Mouse (Mus musculus) lung, embryonic 14.5 days (tissue): Measurements from ENCODE around the gene Bcas3. TPM values are rescaled to one million over a fixed set of nuclear protein-coding genes. Genes with fewer than 3 reads are reported as not detected.
A peak's percentile ranks its signal among the peaks of the same experiment; 100 is the strongest.

Source experiments
- ATAC-seq: fragments of 200-750 bp; cut with Nextera tagmentation; 2 replicates; pipeline ENCODE4 v1.8.0; 2017; ENCODE audit warnings: mild to moderate bottlenecking, moderate TSS enrichment, moderate library complexity; ENCODE audit not compliant: insufficient read depth
- DNase-seq: peaks from one replicate; pipeline ENCODE4 v3.0.0-alpha.2; 2015
- H3K27ac ChIP-seq: fragments of 300-500 bp; sonication (generic); 2 replicates; pipeline ENCODE4 v1.5.1; 2014; ENCODE audit warnings: low read depth, mild to moderate bottlenecking, moderate library complexity
- H3K27me3 ChIP-seq: fragments of 300-500 bp; sonication (generic); 2 replicates; pipeline ENCODE4 v1.6.1; 2014; ENCODE audit warnings: low read length, control low read depth; ENCODE audit not compliant: insufficient read depth
- H3K36me3 ChIP-seq: fragments of 300-500 bp; sonication (generic); 2 replicates; pipeline ENCODE4 v1.6.1; 2014; ENCODE audit warnings: control low read depth; ENCODE audit not compliant: insufficient read depth
- H3K4me1 ChIP-seq: fragments of 300-500 bp; sonication (generic); 2 replicates; pipeline ENCODE4 v1.6.1; 2014; ENCODE audit warnings: antibody characterized with exemption, control low read depth; ENCODE audit not compliant: insufficient read depth
- H3K4me2 ChIP-seq: fragments of 300-500 bp; sonication (generic); 2 replicates; pipeline ENCODE4 v1.6.1; 2014; ENCODE audit warnings: mild to moderate bottlenecking
- H3K4me3 ChIP-seq: fragments of 300-500 bp; sonication (generic); 2 replicates; pipeline ENCODE4 v1.5.1; 2014; ENCODE audit warnings: low read depth, low read length
- H3K9ac ChIP-seq: fragments of 300-500 bp; sonication (generic); 2 replicates; pipeline ENCODE4 v1.6.1; 2014
- H3K9me3 ChIP-seq: fragments of 300-500 bp; sonication (generic); 2 replicates; pipeline ENCODE4 v1.6.1; 2016; ENCODE audit warnings: low read depth, low read length, control low read depth
- CTCF ChIP-seq: IDR thresholded peaks from 2 replicates; pipeline ENCODE4 v1.5.1; 2016; ENCODE audit warnings: antibody characterized with exemption, low read depth
- WGBS: fragments of 180-500 bp; shearing (Covaris S2); extraction: QIAGEN DNeasy Blood & Tissue Kit; methylation state at CpG from one replicate; pipeline ENCODE4 v1.1.7; 2014; 5-methylcytosine and 5-hydroxymethylcytosine counted together
- polyA plus RNA-seq: library from polyadenylated mRNA; unstranded; fragments of >200 nt; fragmentation: Nextera tagmentation; extraction: Ambion mirVana; gene quantifications from 2 replicates; pipeline ENCODE4 v1.2.1, GENCODE M21; 2014

The Bcas3 gene
- polyA plus RNA-seq, 1 experiment from 2014 or later, result 35.0 TPM

- no peaks in the 10 kb centered on the region for H3K36me3 ChIP-seq
- H3K4me3 ChIP-seq, result no peak overlapping the region
- ATAC-seq, result no peak
- peak overlapping the region; percentile 45 for H3K4me2 ChIP-seq
- H3K9me3 ChIP-seq, result no peaks in the 10 kb centered on the region
- TF ChIP-seq CTCF, result no peak
- no peak overlapping the region; the same call in 1 of the 2 replicates for H3K9ac ChIP-seq
- H3K4me1 ChIP-seq, result peaks cover 36% of the 10 kb centered on the region
- H3K27ac ChIP-seq, result peak overlapping the region; percentile 90
- peak; percentile 34 for DNase-seq
- no peaks in the 10 kb centered on the region for H3K27me3 ChIP-seq
- 45% methylated on average over 6 of the region's 6 CpGs for WGBS
These were observed 421.7 kb downstream of the Bcas3 start for GRCm38 (mm10) chr11:85774707-85775106.

GRCm38 (mm10) chr11:85775492-85775891 lies 422.5 kb downstream of the Bcas3 start:
- DNase-seq (peak; percentile 94), ATAC-seq (peak; percentile 88)
- H3K27ac ChIP-seq, result peak overlapping the region; percentile 90
- H3K4me3 ChIP-seq, result no peak overlapping the region
- H3K27me3 ChIP-seq, result no peaks in the 10 kb centered on the region
- WGBS, result 6% methylated on average over 7 of the region's 7 CpGs
- no peak overlapping the region for H3K9ac ChIP-seq
- TF ChIP-seq CTCF, result no peak
- H3K4me1 ChIP-seq, result peaks cover 37% of the 10 kb centered on the region
- H3K9me3 ChIP-seq, result no peaks in the 10 kb centered on the region
- H3K4me2 ChIP-seq, result peak overlapping the region; percentile 45
- H3K36me3 ChIP-seq, result no peaks in the 10 kb centered on the region

- WGBS, result 47% methylated on average over 7 of the region's 7 CpGs
- no peaks in the 10 kb centered on the region for H3K9me3 ChIP-seq
- no peak for ATAC-seq
These were observed 423.9 kb downstream of the Bcas3 start for GRCm38 (mm10) chr11:85776861-85777360.

DNA sequence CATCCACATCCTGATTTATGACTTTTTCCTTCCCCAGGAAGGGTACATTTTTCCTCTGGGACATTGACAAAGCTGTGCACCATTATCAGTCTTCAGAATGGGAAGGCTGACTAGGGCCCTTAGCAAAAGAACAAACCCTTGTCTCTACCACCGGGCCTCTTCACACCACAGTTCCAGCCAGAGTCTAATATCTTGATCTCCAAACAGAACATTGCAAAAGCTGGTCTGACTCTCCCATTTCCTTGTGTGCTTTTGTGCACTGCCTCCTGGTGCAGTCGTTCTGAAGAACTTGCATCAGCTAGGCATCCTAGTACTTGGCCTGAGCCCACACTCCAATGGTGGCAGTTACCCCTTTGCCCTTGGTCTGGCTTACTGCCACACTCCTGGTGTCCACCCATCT lies 425.0 kb downstream of the Bcas3 start:
- no peaks in the 10 kb centered on the region for H3K9me3 ChIP-seq
- H3K4me1 ChIP-seq, result peaks cover 40% of the 10 kb centered on the region
- ATAC-seq, result no peak
- TF ChIP-seq CTCF, result no peak
- H3K27me3 ChIP-seq, result no peaks in the 10 kb centered on the region
- H3K4me3 ChIP-seq, result no peak overlapping the region
- no peak overlapping the region for H3K4me2 ChIP-seq
- no peaks in the 10 kb centered on the region for H3K36me3 ChIP-seq
- WGBS, result 53% methylated on average over 2 of the region's 2 CpGs
- no peak for DNase-seq
- H3K27ac ChIP-seq, result peak overlapping the region; percentile 68
- H3K9ac ChIP-seq, result no peak overlapping the region

More at GRCm38 (mm10) chr11:85776861-85777360, 423.9 kb downstream of the Bcas3 start:
- no peak overlapping the region for H3K4me2 ChIP-seq
- H3K4me3 ChIP-seq, result no peak overlapping the region
- DNase-seq, result no peak
- H3K4me1 ChIP-seq, result peaks cover 40% of the 10 kb centered on the region
- H3K27ac ChIP-seq, result peak overlapping the region; percentile 90
- no peak for TF ChIP-seq CTCF
- no peaks in the 10 kb centered on the region for H3K27me3 ChIP-seq
- no peaks in the 10 kb centered on the region for H3K36me3 ChIP-seq
- no peak overlapping the region for H3K9ac ChIP-seq

- H3K4me1 ChIP-seq, result peaks cover 31% of the 10 kb centered on the region
- no peaks in the 10 kb centered on the region for H3K27me3 ChIP-seq
- no peaks in the 10 kb centered on the region for H3K36me3 ChIP-seq
- H3K27ac ChIP-seq, result peak overlapping the region; percentile 40; the same call in 1 of the 2 replicates
- no peaks in the 10 kb centered on the region for H3K9me3 ChIP-seq
- DNase-seq (peak; percentile 58), ATAC-seq (no peak)
- H3K9ac ChIP-seq, result no peak overlapping the region
- TF ChIP-seq CTCF, result no peak
- H3K4me2 ChIP-seq, result no peak overlapping the region
- no peak overlapping the region for H3K4me3 ChIP-seq
- WGBS, result 43% methylated on average over 4 of the region's 4 CpGs
These were observed 427.3 kb downstream of the Bcas3 start for GRCm38 (mm10) chr11:85780303-85780702.

DNA sequence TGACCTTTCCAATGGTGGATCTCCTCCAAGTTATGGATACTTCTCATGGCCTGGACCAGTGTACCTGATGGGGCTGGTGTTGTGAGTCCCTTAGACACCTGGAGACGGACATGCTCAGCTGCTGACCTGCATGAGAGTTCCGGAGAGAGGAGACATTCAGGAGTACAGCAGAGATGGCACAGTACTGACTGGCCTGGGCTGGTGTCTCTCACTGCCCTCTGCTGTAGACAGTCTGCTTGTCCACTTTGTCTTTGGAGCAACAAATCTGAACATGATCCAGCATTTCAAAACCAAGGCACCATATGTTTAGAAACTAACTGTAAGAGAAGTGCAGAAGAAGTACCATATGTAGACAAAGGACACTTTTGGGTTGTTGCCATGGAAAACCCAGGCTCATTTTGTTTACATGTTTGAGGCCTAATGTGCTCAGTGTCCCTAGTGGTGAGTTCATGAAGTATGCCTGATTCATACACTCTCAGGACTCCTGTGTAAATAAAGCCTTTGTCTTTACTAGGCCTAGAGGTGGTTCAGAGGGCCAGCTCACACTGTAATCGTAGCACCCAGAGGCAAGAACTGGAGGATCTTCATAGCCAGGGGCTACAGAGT lies 433.2 kb downstream of the Bcas3 start:
- Histone ChIP-seq H3K4me1 (peaks cover 14% of the 10 kb centered on the region), H3K4me3 (no peak overlapping the region), H3K36me3 (no peaks in the 10 kb centered on the region), H3K27ac (peak overlapping the region; percentile 67), H3K9me3 (no peaks in the 10 kb centered on the region), H3K9ac (no peak overlapping the region), H3K27me3 (no peaks in the 10 kb centered on the region), H3K4me2 (no peak overlapping the region)
- 67% methylated on average over 3 of the region's 3 CpGs for WGBS
- ATAC-seq (peak; percentile 88), DNase-seq (peak; percentile 95)
- peak; percentile 79 for TF ChIP-seq CTCF

DNA sequence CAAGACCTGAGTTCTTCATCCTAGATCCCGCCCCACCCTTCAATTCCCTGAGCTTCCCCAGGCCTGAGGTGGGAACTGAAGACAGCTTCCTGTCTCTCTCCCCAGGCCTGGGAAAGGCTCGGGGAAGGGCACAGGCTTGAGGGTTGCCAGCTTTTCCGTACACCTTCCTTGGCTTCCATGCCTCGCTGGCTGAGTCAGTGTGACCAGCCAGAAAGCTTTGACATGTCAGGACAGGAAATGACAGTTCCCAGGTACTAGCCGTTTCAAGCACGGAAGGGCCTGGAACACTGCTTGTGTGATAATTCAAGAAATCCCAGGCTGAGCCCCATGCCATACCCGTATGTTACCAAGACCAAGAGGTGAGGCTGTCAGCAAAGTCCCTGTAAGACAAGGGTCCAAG lies 436.8 kb downstream of the Bcas3 start:
- Histone ChIP-seq H3K4me1 (peaks cover 14% of the 10 kb centered on the region), H3K36me3 (no peaks in the 10 kb centered on the region), H3K27me3 (no peaks in the 10 kb centered on the region), H3K4me2 (no peak overlapping the region), H3K4me3 (no peak overlapping the region), H3K27ac (peak overlapping the region; percentile 4; the same call in 1 of the 2 replicates), H3K9me3 (no peaks in the 10 kb centered on the region), H3K9ac (no peak overlapping the region)
- TF ChIP-seq CTCF, result no peak
- 61% methylated on average over 7 of the region's 7 CpGs for WGBS
- DNase-seq (no peak), ATAC-seq (no peak)
